Mouse (Mus musculus) limb, embryonic 15.5 days (tissue): ENCODE data around the gene Gm11172. TPM values are rescaled to one million over a fixed set of nuclear protein-coding genes. Genes with fewer than 3 reads are reported as not detected.

Experiments
- ATAC-seq: fragments of 200-750 bp; cut with Nextera tagmentation; 2 replicates; pipeline ENCODE4 v1.8.0; 2017; ENCODE audit warnings: low read depth, moderate TSS enrichment; ENCODE audit not compliant: insufficient number of reproducible peaks, low FRiP score, low TSS enrichment
- H3K27ac ChIP-seq: fragments of 300-500 bp; sonication (generic); 2 replicates; pipeline ENCODE4 v1.5.1; 2015; ENCODE audit warnings: moderate library complexity, mild to moderate bottlenecking, inconsistent platforms
- H3K27me3 ChIP-seq: fragments of 300-500 bp; sonication (generic); 2 replicates; pipeline ENCODE4 v1.6.1; 2015; ENCODE audit warnings: inconsistent platforms
- H3K36me3 ChIP-seq: fragments of 300-500 bp; sonication (generic); 2 replicates; pipeline ENCODE4 v1.6.1; 2015; ENCODE audit warnings: inconsistent platforms
- H3K4me1 ChIP-seq: fragments of 300-500 bp; sonication (generic); 2 replicates; pipeline ENCODE4 v1.6.1; 2015; ENCODE audit warnings: inconsistent platforms
- H3K4me2 ChIP-seq: fragments of 300-500 bp; sonication (generic); 2 replicates; pipeline ENCODE4 v1.6.1; 2015; ENCODE audit warnings: mild to moderate bottlenecking, inconsistent platforms
- H3K4me3 ChIP-seq: fragments of 300-500 bp; sonication (generic); 2 replicates; pipeline ENCODE4 v1.5.1; 2015; ENCODE audit warnings: mild to moderate bottlenecking, inconsistent platforms
- H3K9ac ChIP-seq: fragments of 300-500 bp; sonication (generic); 2 replicates; pipeline ENCODE4 v1.6.1; 2015; ENCODE audit warnings: inconsistent platforms
- H3K9me3 ChIP-seq: fragments of 300-500 bp; sonication (generic); 2 replicates; pipeline ENCODE4 v1.6.1; 2016; ENCODE audit warnings: inconsistent platforms
- WGBS: fragments of 180-500 bp; shearing (Covaris S2); methylation state at CpG from one replicate; pipeline ENCODE4 v1.1.7; 2015; 5-methylcytosine and 5-hydroxymethylcytosine counted together
- polyA plus RNA-seq: library from polyadenylated mRNA; unstranded; fragments of >200 nt; fragmentation: Nextera tagmentation; extraction: Ambion mirVana; gene quantifications from 2 replicates; pipeline ENCODE4 v1.2.1, GENCODE M21; 2015

Gm11172 gene
- not detected in 2 replicates for polyA plus RNA-seq

GRCm38 (mm10) chr16:10812865-10813371 lies at the start of gene Gm11172:
Gene Gm11172 (plus strand): TSS chr16:10812915.
- no peak within 1 kb of the TSS for H3K4me2 ChIP-seq
- WGBS, result 79% methylated on average over 2 of the region's 2 CpGs
- ATAC-seq, result no peak
- no peaks in the 10 kb centered on the region for H3K9me3 ChIP-seq
- H3K9ac ChIP-seq, result no peak within 1 kb of the TSS
- H3K27me3 ChIP-seq, result no peaks in the 10 kb centered on the region
- no peaks in the 10 kb centered on the region for H3K36me3 ChIP-seq
- H3K27ac ChIP-seq, result no peak within 1 kb of the TSS
- H3K4me1 ChIP-seq, result no peaks in the 10 kb centered on the region
- no peak within 1 kb of the TSS for H3K4me3 ChIP-seq

- WGBS, result 51% methylated on average over 6 of the region's 6 CpGs
Observed at GRCm38 (mm10) chr16:10763540-10764264, 49.0 kb upstream of the Gm11172 start.

GRCm38 (mm10) chr16:10764323-10764722 lies 48.4 kb upstream of the Gm11172 start:
- no peaks in the 10 kb centered on the region for H3K9me3 ChIP-seq
- H3K36me3 ChIP-seq, result no peaks in the 10 kb centered on the region
- no peak overlapping the region for H3K4me3 ChIP-seq
- H3K27me3 ChIP-seq, result no peaks in the 10 kb centered on the region
- WGBS, result 65% methylated on average over 2 of the region's 2 CpGs
- no peak overlapping the region for H3K9ac ChIP-seq
- peaks cover 10% of the 10 kb centered on the region for H3K4me1 ChIP-seq
- no peak overlapping the region for H3K27ac ChIP-seq
- ATAC-seq, result no peak
- H3K4me2 ChIP-seq, result no peak overlapping the region

More at GRCm38 (mm10) chr16:10763540-10764264, 49.0 kb upstream of the Gm11172 start:
- Histone ChIP-seq H3K27ac (no peak overlapping the region), H3K4me1 (peaks cover 5% of the 10 kb centered on the region), H3K9me3 (no peaks in the 10 kb centered on the region), H3K27me3 (no peaks in the 10 kb centered on the region), H3K4me2 (no peak overlapping the region), H3K36me3 (no peaks in the 10 kb centered on the region), H3K9ac (no peak overlapping the region), H3K4me3 (no peak overlapping the region)
- ATAC-seq, result no peak

GRCm38 (mm10) chr16:10767158-10767557 lies 45.6 kb upstream of the Gm11172 start:
- no peak overlapping the region for H3K4me2 ChIP-seq
- H3K4me3 ChIP-seq, result no peak overlapping the region
- 48% methylated on average over 4 of the region's 4 CpGs for WGBS
- H3K9ac ChIP-seq, result no peak overlapping the region
- H3K36me3 ChIP-seq, result no peaks in the 10 kb centered on the region
- no peak overlapping the region for H3K27ac ChIP-seq
- H3K4me1 ChIP-seq, result peaks cover 23% of the 10 kb centered on the region
- ATAC-seq, result no peak
- no peaks in the 10 kb centered on the region for H3K9me3 ChIP-seq
- no peaks in the 10 kb centered on the region for H3K27me3 ChIP-seq

GRCm38 (mm10) chr16:10768821-10769220 lies 43.9 kb upstream of the Gm11172 start:
- no peaks in the 10 kb centered on the region for H3K9me3 ChIP-seq
- H3K9ac ChIP-seq, result no peak overlapping the region
- 35% methylated on average over 9 of the region's 9 CpGs for WGBS
- ATAC-seq, result no peak
- no peak overlapping the region for H3K4me3 ChIP-seq
- H3K36me3 ChIP-seq, result no peaks in the 10 kb centered on the region
- H3K27ac ChIP-seq, result no peak overlapping the region
- H3K4me2 ChIP-seq, result no peak overlapping the region
- H3K4me1 ChIP-seq, result peaks cover 23% of the 10 kb centered on the region
- H3K27me3 ChIP-seq, result no peaks in the 10 kb centered on the region

GRCm38 (mm10) chr16:10769661-10770060 lies 43.1 kb upstream of the Gm11172 start:
- 36% methylated on average over 2 of the region's 2 CpGs for WGBS
- no peaks in the 10 kb centered on the region for H3K9me3 ChIP-seq
- H3K36me3 ChIP-seq, result no peaks in the 10 kb centered on the region
- H3K4me3 ChIP-seq, result no peak overlapping the region
- H3K4me1 ChIP-seq, result peaks cover 23% of the 10 kb centered on the region
- no peak for ATAC-seq
- no peak overlapping the region for H3K9ac ChIP-seq
- H3K27me3 ChIP-seq, result no peaks in the 10 kb centered on the region
- H3K27ac ChIP-seq, result no peak overlapping the region
- H3K4me2 ChIP-seq, result no peak overlapping the region

- peaks cover 23% of the 10 kb centered on the region for H3K4me1 ChIP-seq
- 45% methylated on average over 4 of the region's 4 CpGs for WGBS
- H3K9ac ChIP-seq, result no peak overlapping the region
- ATAC-seq, result no peak
- H3K4me3 ChIP-seq, result no peak overlapping the region
- 0 out of 2 replicates have a peak overlapping the region, but pooled peaks have one; percentile 22 for H3K27ac ChIP-seq
- no peaks in the 10 kb centered on the region for H3K9me3 ChIP-seq
- H3K27me3 ChIP-seq, result no peaks in the 10 kb centered on the region
- H3K36me3 ChIP-seq, result no peaks in the 10 kb centered on the region
- H3K4me2 ChIP-seq, result no peak overlapping the region
Observed at GRCm38 (mm10) chr16:10770531-10771325, 42.0 kb upstream of the Gm11172 start.

GRCm38 (mm10) chr16:10771769-10772510 lies 40.8 kb upstream of the Gm11172 start:
- WGBS, result 52% methylated on average over 19 of the region's 19 CpGs
- H3K36me3 ChIP-seq, result no peaks in the 10 kb centered on the region
- no peaks in the 10 kb centered on the region for H3K27me3 ChIP-seq
- H3K4me1 ChIP-seq, result peaks cover 23% of the 10 kb centered on the region
- no peak overlapping the region for H3K27ac ChIP-seq
- no peaks in the 10 kb centered on the region for H3K9me3 ChIP-seq
- H3K9ac ChIP-seq, result no peak overlapping the region
- no peak overlapping the region for H3K4me2 ChIP-seq
- H3K4me3 ChIP-seq, result no peak overlapping the region
- ATAC-seq, result no peak

GRCm38 (mm10) chr16:10773543-10773942 lies 39.2 kb upstream of the Gm11172 start:
- no peak overlapping the region for H3K4me2 ChIP-seq
- WGBS, result 71% methylated on average over 8 of the region's 8 CpGs
- no peaks in the 10 kb centered on the region for H3K36me3 ChIP-seq
- no peak overlapping the region for H3K4me3 ChIP-seq
- H3K27ac ChIP-seq, result no peak overlapping the region
- H3K4me1 ChIP-seq, result peaks cover 23% of the 10 kb centered on the region
- no peaks in the 10 kb centered on the region for H3K27me3 ChIP-seq
- H3K9me3 ChIP-seq, result no peaks in the 10 kb centered on the region
- H3K9ac ChIP-seq, result no peak overlapping the region
- no peak for ATAC-seq

GRCm38 (mm10) chr16:10774726-10775125 lies 38.0 kb upstream of the Gm11172 start:
- H3K27me3 ChIP-seq, result no peaks in the 10 kb centered on the region
- no peak overlapping the region for H3K4me2 ChIP-seq
- 66% methylated on average over 4 of the region's 4 CpGs for WGBS
- ATAC-seq, result no peak
- H3K27ac ChIP-seq, result no peak overlapping the region
- no peak overlapping the region for H3K4me3 ChIP-seq
- H3K36me3 ChIP-seq, result no peaks in the 10 kb centered on the region
- no peaks in the 10 kb centered on the region for H3K9me3 ChIP-seq
- no peak overlapping the region for H3K9ac ChIP-seq
- peaks cover 13% of the 10 kb centered on the region for H3K4me1 ChIP-seq

- WGBS, result 54% methylated on average over 7 of the region's 7 CpGs
- ATAC-seq, result no peak
Observed at GRCm38 (mm10) chr16:10776322-10776721, 36.4 kb upstream of the Gm11172 start.

More at GRCm38 (mm10) chr16:10776322-10776721, 36.4 kb upstream of the Gm11172 start:
- Histone ChIP-seq H3K27me3 (no peaks in the 10 kb centered on the region), H3K27ac (no peak overlapping the region), H3K4me2 (no peak overlapping the region), H3K4me1 (peaks cover 15% of the 10 kb centered on the region), H3K4me3 (no peak overlapping the region), H3K36me3 (no peaks in the 10 kb centered on the region), H3K9me3 (no peaks in the 10 kb centered on the region), H3K9ac (no peak overlapping the region)
